Mouse (Mus musculus) B cell, adult 2 months (primary cell): ENCODE results near the gene Birc7.

ENCODE experiments used
- DNase-seq, 2 experiments: peaks; one replicate each; pipeline ENCODE4 v3.0.0; 2022

Birc7 gene

GRCm38 (mm10) chr2:180905556-180906221 lies 23.1 kb upstream of the Birc7 start:
- DNase-seq = no peak

- no peak for DNase-seq
Observed at GRCm38 (mm10) chr2:180910928-180911327, 17.9 kb upstream of the Birc7 start.

GRCm38 (mm10) chr2:180915886-180916433 lies 12.9 kb upstream of the Birc7 start:
- DNase-seq = no peak

GRCm38 (mm10) chr2:180919913-180920809 lies 8.7 kb upstream of the Birc7 start:
- peak in 1 of 2 experiments; percentile 14 for DNase-seq

- peak; percentile 100 for DNase-seq
Observed at GRCm38 (mm10) chr2:180920810-180921400, 7.9 kb upstream of the Birc7 start, which contains the start of gene Ythdf1. Gene Ythdf1, minus strand, starts transcription at chr2:180920949.

GRCm38 (mm10) chr2:180922739-180923138 lies 6.1 kb upstream of the Birc7 start:
- DNase-seq = no peak

GRCm38 (mm10) chr2:180925176-180925575 lies 3.6 kb upstream of the Birc7 start:
- peak; percentile 77 to 78 for DNase-seq

GRCm38 (mm10) chr2:180932418-180932817 lies 3.6 kb downstream of the Birc7 start:
- DNase-seq = no peak

- no peak for DNase-seq
Observed at GRCm38 (mm10) chr2:180940187-180940586, 11.4 kb downstream of the Birc7 start.

GRCm38 (mm10) chr2:180941869-180942268 lies 13.0 kb downstream of the Birc7 start:
- no peak for DNase-seq

GRCm38 (mm10) chr2:180949947-180950346 lies 21.1 kb downstream of the Birc7 start:
- DNase-seq = no peak

- DNase-seq = no peak
Observed at GRCm38 (mm10) chr2:180952731-180953171, 23.9 kb downstream of the Birc7 start.

- no peak for DNase-seq
Observed at GRCm38 (mm10) chr2:180953638-180954037, 24.8 kb downstream of the Birc7 start.

- peak; percentile 9 to 18 for DNase-seq
Observed at GRCm38 (mm10) chr2:180954061-180955047, 25.5 kb downstream of the Birc7 start, which contains the start of gene Nkain4. Gene Nkain4, minus strand, starts transcription at chr2:180954699.

GRCm38 (mm10) chr2:180959605-180960004 lies 30.8 kb downstream of the Birc7 start:
- no peak for DNase-seq

- no peak for DNase-seq
Observed at GRCm38 (mm10) chr2:180960187-180960586, 31.4 kb downstream of the Birc7 start.

- no peak for DNase-seq
Observed at GRCm38 (mm10) chr2:180962616-180963308, 33.9 kb downstream of the Birc7 start.

- DNase-seq = peak; percentile 78 to 79
Observed at GRCm38 (mm10) chr2:180963956-180964355, 35.1 kb downstream of the Birc7 start.

- DNase-seq = peak; percentile 35 to 41
Observed at GRCm38 (mm10) chr2:180966092-180966882, 37.5 kb downstream of the Birc7 start.
